Mouse (Mus musculus): ENCODE results near the gene Mdm4. TPM values are rescaled to one million over a fixed set of nuclear protein-coding genes. Genes with fewer than 3 reads are reported as not detected.
A peak's percentile ranks its signal among the peaks of the same experiment; 100 is the strongest.

The Mdm4 gene
- polyA plus RNA-seq, 1 experiment = 24.5 TPM

GRCm38 (mm10) chr1:133068669-133069274, 38.4 kb upstream of the Mdm4 start:
- H3K4me1 ChIP-seq (ENCODE audit: control insufficient read depth, insufficient read depth, low read length) = peaks cover 3% of the 10 kb centered on the region; the same call in 1 of the 2 replicates
- no peaks in the 10 kb centered on the region for H3K36me3 ChIP-seq (ENCODE audit: control insufficient read depth, insufficient read depth, low read length)
- no peaks in the 10 kb centered on the region for H3K27me3 ChIP-seq (replicated peaks; ENCODE audit: control insufficient read depth, insufficient read depth, low read length)
- H3K4me3 ChIP-seq (ENCODE audit: insufficient read depth, low read depth, low read length) = no peak overlapping the region
- 72% methylated on average over 15 of the region's 15 CpGs for WGBS
- TF ChIP-seq CTCF (conservative IDR thresholded peaks at IDR 0.05; ENCODE audit: insufficient read depth, insufficient read length, low read depth, low read length) (no peak), POLR2A (IDR thresholded peaks at IDR 0.05; ENCODE audit: low read depth, low read length) (no peak)
- no peak for DNase-seq
- H3K27ac ChIP-seq (ENCODE audit: insufficient read depth, low read depth, low read length) = no peak overlapping the region

GRCm38 (mm10) chr1:133068268-133068667, 37.9 kb upstream of the Mdm4 start:
- TF ChIP-seq CTCF (conservative IDR thresholded peaks at IDR 0.05; ENCODE audit: insufficient read depth, insufficient read length, low read depth, low read length) (no peak), POLR2A (IDR thresholded peaks at IDR 0.05; ENCODE audit: low read depth, low read length) (no peak)
- Histone ChIP-seq H3K4me1 (ENCODE audit: control insufficient read depth, insufficient read depth, low read length) (peaks cover 3% of the 10 kb centered on the region; the same call in 1 of the 2 replicates), H3K27me3 (replicated peaks; ENCODE audit: control insufficient read depth, insufficient read depth, low read length) (no peaks in the 10 kb centered on the region), H3K36me3 (ENCODE audit: control insufficient read depth, insufficient read depth, low read length) (no peaks in the 10 kb centered on the region), H3K4me3 (ENCODE audit: insufficient read depth, low read depth, low read length) (no peak overlapping the region), H3K27ac (ENCODE audit: insufficient read depth, low read depth, low read length) (no peak overlapping the region)
- peak; percentile 20 for DNase-seq
- WGBS = 56% methylated on average over 5 of the region's 5 CpGs

GRCm38 (mm10) chr1:133063164-133063563, 32.8 kb upstream of the Mdm4 start:
- WGBS = 90% methylated on average over 6 of the region's 6 CpGs

GRCm38 (mm10) chr1:133060681-133061080, 30.3 kb upstream of the Mdm4 start:
- TF ChIP-seq POLR2A (IDR thresholded peaks at IDR 0.05; ENCODE audit: low read depth, low read length) (no peak), CTCF (conservative IDR thresholded peaks at IDR 0.05; ENCODE audit: insufficient read depth, insufficient read length, low read depth, low read length) (no peak)
- no peaks in the 10 kb centered on the region for H3K36me3 ChIP-seq (ENCODE audit: control insufficient read depth, insufficient read depth, low read length)
- peak; percentile 31 for DNase-seq
- no peak overlapping the region for H3K4me3 ChIP-seq (ENCODE audit: insufficient read depth, low read depth, low read length)
- no peak overlapping the region for H3K27ac ChIP-seq (ENCODE audit: insufficient read depth, low read depth, low read length)
- WGBS = 44% methylated on average over 4 of the region's 4 CpGs
- 0 out of 2 replicates have a peak, but pooled peaks cover 2% of the 10 kb centered on the region for H3K4me1 ChIP-seq (ENCODE audit: control insufficient read depth, insufficient read depth, low read length)
- H3K27me3 ChIP-seq (replicated peaks; ENCODE audit: control insufficient read depth, insufficient read depth, low read length) = no peaks in the 10 kb centered on the region

More at GRCm38 (mm10) chr1:133063164-133063563, 32.8 kb upstream of the Mdm4 start:
- Histone ChIP-seq H3K36me3 (ENCODE audit: control insufficient read depth, insufficient read depth, low read length) (no peaks in the 10 kb centered on the region), H3K27me3 (replicated peaks; ENCODE audit: control insufficient read depth, insufficient read depth, low read length) (no peaks in the 10 kb centered on the region), H3K4me3 (ENCODE audit: insufficient read depth, low read depth, low read length) (no peak overlapping the region), H3K27ac (ENCODE audit: insufficient read depth, low read depth, low read length) (no peak overlapping the region), H3K4me1 (ENCODE audit: control insufficient read depth, insufficient read depth, low read length) (no peaks in the 10 kb centered on the region)
- DNase-seq = no peak
- TF ChIP-seq POLR2A (IDR thresholded peaks at IDR 0.05; ENCODE audit: low read depth, low read length) (no peak), CTCF (conservative IDR thresholded peaks at IDR 0.05; ENCODE audit: insufficient read depth, insufficient read length, low read depth, low read length) (no peak)

GRCm38 (mm10) chr1:133059592-133059991, 29.2 kb upstream of the Mdm4 start:
- Histone ChIP-seq H3K27me3 (replicated peaks; ENCODE audit: control insufficient read depth, insufficient read depth, low read length) (no peaks in the 10 kb centered on the region), H3K36me3 (ENCODE audit: control insufficient read depth, insufficient read depth, low read length) (no peaks in the 10 kb centered on the region), H3K4me3 (ENCODE audit: insufficient read depth, low read depth, low read length) (no peak overlapping the region), H3K4me1 (ENCODE audit: control insufficient read depth, insufficient read depth, low read length) (0 out of 2 replicates have a peak, but pooled peaks cover 2% of the 10 kb centered on the region), H3K27ac (ENCODE audit: insufficient read depth, low read depth, low read length) (no peak overlapping the region)
- WGBS = 76% methylated on average over 2 of the region's 2 CpGs
- TF ChIP-seq POLR2A (IDR thresholded peaks at IDR 0.05; ENCODE audit: low read depth, low read length) = no peak
- no peak for TF ChIP-seq CTCF (conservative IDR thresholded peaks at IDR 0.05; ENCODE audit: insufficient read depth, insufficient read length, low read depth, low read length)
- no peak for DNase-seq

GRCm38 (mm10) chr1:133057345-133058034, 27.1 kb upstream of the Mdm4 start:
- WGBS = 36% methylated on average over 7 of the region's 7 CpGs
- DNase-seq = no peak

GRCm38 (mm10) chr1:133054326-133054725, 24.0 kb upstream of the Mdm4 start:
- no peak for TF ChIP-seq POLR2A (IDR thresholded peaks at IDR 0.05; ENCODE audit: low read depth, low read length)
- no peak for TF ChIP-seq CTCF (conservative IDR thresholded peaks at IDR 0.05; ENCODE audit: insufficient read depth, insufficient read length, low read depth, low read length)
- Histone ChIP-seq H3K27me3 (replicated peaks; ENCODE audit: control insufficient read depth, insufficient read depth, low read length) (no peaks in the 10 kb centered on the region), H3K27ac (ENCODE audit: insufficient read depth, low read depth, low read length) (no peak overlapping the region), H3K4me1 (ENCODE audit: control insufficient read depth, insufficient read depth, low read length) (0 out of 2 replicates have a peak, but pooled peaks cover 5% of the 10 kb centered on the region), H3K36me3 (ENCODE audit: control insufficient read depth, insufficient read depth, low read length) (no peaks in the 10 kb centered on the region), H3K4me3 (ENCODE audit: insufficient read depth, low read depth, low read length) (no peak overlapping the region)
- peak; percentile 44 for DNase-seq
- 59% methylated on average over 8 of the region's 8 CpGs for WGBS

More at GRCm38 (mm10) chr1:133057345-133058034, 27.1 kb upstream of the Mdm4 start:
- no peaks in the 10 kb centered on the region for H3K27me3 ChIP-seq (replicated peaks; ENCODE audit: control insufficient read depth, insufficient read depth, low read length)
- H3K27ac ChIP-seq (ENCODE audit: insufficient read depth, low read depth, low read length) = no peak overlapping the region
- no peak overlapping the region for H3K4me3 ChIP-seq (ENCODE audit: insufficient read depth, low read depth, low read length)
- TF ChIP-seq CTCF (conservative IDR thresholded peaks at IDR 0.05; ENCODE audit: insufficient read depth, insufficient read length, low read depth, low read length) = no peak
- no peak for TF ChIP-seq POLR2A (IDR thresholded peaks at IDR 0.05; ENCODE audit: low read depth, low read length)
- H3K36me3 ChIP-seq (ENCODE audit: control insufficient read depth, insufficient read depth, low read length) = no peaks in the 10 kb centered on the region
- 0 out of 2 replicates have a peak, but pooled peaks cover 5% of the 10 kb centered on the region for H3K4me1 ChIP-seq (ENCODE audit: control insufficient read depth, insufficient read depth, low read length)

All from kidney, adult 2 months (tissue).